Mouse (Mus musculus) CH12.LX (cell line): ENCODE results near the gene Sh3bp5l. TPM values are rescaled to one million over a fixed set of nuclear protein-coding genes. Genes with fewer than 3 reads are reported as not detected.

Experiments used
- DNase-seq: peaks from one replicate; pipeline ENCODE4 v3.0.0-alpha.2; 2013; ENCODE audit errors: extremely low read depth
- H3K27ac ChIP-seq: 2 replicates; pipeline ENCODE4 v1.5.1; 2012; ENCODE audit warnings: low read depth, mild to moderate bottlenecking, control low read depth, moderate library complexity; ENCODE audit not compliant: insufficient read depth
- H3K27me3 ChIP-seq: replicated peaks from 2 replicates; pipeline ENCODE3; 2012; ENCODE audit warnings: inconsistent platforms
- H3K36me3 ChIP-seq, 2 experiments: replicated peaks in 1 of 2; 2 replicates each; pipeline versions ENCODE3 to v1.6.1; 2012; ENCODE audit warnings: inconsistent platforms in 1 of 2, low read length in 1 of 2, mild to moderate bottlenecking in 1 of 2, mixed read lengths in 1 of 2, moderate library complexity in 1 of 2; ENCODE audit not compliant: control insufficient read depth in 1 of 2, insufficient read depth in 1 of 2
- H3K4me1 ChIP-seq, 2 experiments: 2 replicates each; pipeline ENCODE4 v1.6.1; 2012; ENCODE audit warnings: inconsistent platforms in 1 of 2, moderate library complexity in 1 of 2; ENCODE audit not compliant: insufficient read depth in 2 of 2, control insufficient read depth in 1 of 2
- H3K4me2 ChIP-seq: 2 replicates; pipeline ENCODE4 v1.6.1; 2012; ENCODE audit warnings: low read depth, mild to moderate bottlenecking, control low read depth; ENCODE audit not compliant: poor library complexity, insufficient read depth, severe bottlenecking
- H3K4me3 ChIP-seq, 3 experiments: fragments of 150-350 bp in 1 of 3; sonication (generic) in 1 of 3; replicated peaks in 1 of 3; 2 replicates each; pipeline versions ENCODE3 to v1.5.1; 2011 to 2012; ENCODE audit warnings: low read depth in 2 of 3, low read length in 2 of 3, mild to moderate bottlenecking in 2 of 3, moderate library complexity in 2 of 3, control low read depth in 1 of 3, improper control_type of control experiment in 1 of 3, inconsistent platforms in 1 of 3, mixed read lengths in 1 of 3; ENCODE audit not compliant: poor library complexity in 1 of 3
- H3K79me2 ChIP-seq: replicated peaks from 2 replicates; pipeline ENCODE4 v1.6.1; 2012; ENCODE audit warnings: mild to moderate bottlenecking, moderate library complexity; ENCODE audit not compliant: control insufficient read depth, poor library complexity, insufficient read depth, severe bottlenecking; ENCODE audit errors: extremely low read depth
- H3K9ac ChIP-seq: 2 replicates; pipeline ENCODE4 v1.6.1; 2012; ENCODE audit warnings: low read depth, mild to moderate bottlenecking, control low read depth, moderate library complexity; ENCODE audit not compliant: insufficient read depth
- H3K9me3 ChIP-seq: replicated peaks from 2 replicates; pipeline ENCODE3; 2012; ENCODE audit warnings: low read length, inconsistent platforms, mixed read lengths
- CHD2 ChIP-seq: IDR thresholded peaks from 2 replicates; pipeline ENCODE4 v1.6.1; 2011; ENCODE audit warnings: low read length, improper control_type of control experiment
- CTCF ChIP-seq, 2 experiments: IDR thresholded peaks in 1 of 2; conservative IDR thresholded peaks in 1 of 2; 2 replicates each; pipeline ENCODE4 v1.5.1; 2011 to 2012; ENCODE audit warnings: low read depth in 2 of 2, low read length in 2 of 2, improper control_type of control experiment in 1 of 2, inconsistent platforms in 1 of 2, mild to moderate bottlenecking in 1 of 2, moderate library complexity in 1 of 2
- EP300 ChIP-seq: IDR thresholded peaks from 2 replicates; pipeline ENCODE4 v1.6.1; 2011; ENCODE audit warnings: low read length, improper control_type of control experiment
- JUN ChIP-seq: IDR thresholded peaks from 2 replicates; pipeline ENCODE4 v1.6.1; 2011; ENCODE audit warnings: low read depth, mild to moderate bottlenecking, low read length, improper control_type of control experiment, moderate library complexity; ENCODE audit not compliant: insufficient read depth
- JUND ChIP-seq: conservative IDR thresholded peaks from 2 replicates; pipeline ENCODE4 v1.6.1; 2011; ENCODE audit warnings: low read depth, low read length, improper control_type of control experiment
- MAZ ChIP-seq: IDR thresholded peaks from 2 replicates; pipeline ENCODE4 v1.6.1; 2012; ENCODE audit warnings: low read depth, mild to moderate bottlenecking, inconsistent platforms, low read length, improper control_type of control experiment, moderate library complexity
- MYC ChIP-seq: IDR thresholded peaks from 2 replicates; pipeline ENCODE4 v1.6.1; 2011; ENCODE audit warnings: low read depth, mild to moderate bottlenecking, improper control_type of control experiment, low read length
- NRF1 ChIP-seq: IDR thresholded peaks from 2 replicates; pipeline ENCODE4 v1.6.1; 2014; ENCODE audit warnings: low read depth, mild to moderate bottlenecking, inconsistent platforms, low read length, improper control_type of control experiment, moderate library complexity
- RAD21 ChIP-seq: IDR thresholded peaks from 2 replicates; pipeline ENCODE4 v1.6.1; 2011; ENCODE audit warnings: low read depth, mild to moderate bottlenecking, low read length, improper control_type of control experiment, moderate library complexity
- RCOR1 ChIP-seq: conservative IDR thresholded peaks from 2 replicates; pipeline ENCODE4 v1.6.1; 2012; ENCODE audit warnings: low read depth, mild to moderate bottlenecking, inconsistent platforms, low read length, improper control_type of control experiment
- SMC3 ChIP-seq: IDR thresholded peaks from 2 replicates; pipeline ENCODE4 v1.6.1; 2011; ENCODE audit warnings: low read depth, low read length, improper control_type of control experiment
- ZC3H11A ChIP-seq: IDR thresholded peaks from 2 replicates; pipeline ENCODE4 v1.6.1; 2012; ENCODE audit warnings: low read depth, mild to moderate bottlenecking, inconsistent platforms, low read length, improper control_type of control experiment
- ZMIZ1 ChIP-seq: IDR thresholded peaks from 2 replicates; pipeline ENCODE4 v1.6.1; 2012; ENCODE audit warnings: low read depth, mild to moderate bottlenecking, inconsistent platforms, low read length, improper control_type of control experiment
- ZNF384 ChIP-seq: IDR thresholded peaks from 2 replicates; pipeline ENCODE4 v1.6.1; 2012; ENCODE audit warnings: low read depth, low read length, improper control_type of control experiment, inconsistent platforms
- dilution Hi-C: fragments of 300-500 bp; cut with MboI; formaldehyde crosslinking; loops from 2 replicates; pipeline ENCODE4 v1.14.3; 2020; ENCODE audit warnings: low sequenced_read_pairs; ENCODE audit not compliant: extremely low pct_unique_long_range_greater_than_20kb, extremely low pct_ligation_motif_present
- in situ Hi-C: fragments of 300-500 bp; cut with MboI; formaldehyde crosslinking; loops from 3 replicates; pipeline ENCODE4 v1.14.3; 2019; ENCODE audit warnings: low sequenced_read_pairs, low pct_ligation_motif_present, low pct_unique_long_range_greater_than_20kb, mixed read lengths
- polyA plus RNA-seq: library from polyadenylated mRNA; unstranded; fragments of >175 nt; gene quantifications from 2 replicates; pipeline ENCODE4 v1.2.1, GENCODE M21; 2012; ENCODE audit warnings: low read depth; ENCODE audit not compliant: insufficient read length
- total RNA-seq, 2 experiments: library from RNA; depleted of rRNA; stranded (reverse); fragments of 300-350 nt in 1 of 2; fragments of >200 nt in 1 of 2; gene quantifications; 2 replicates each; pipeline ENCODE4 v1.2.3; 2012 to 2014

Gene Sh3bp5l
- total and polyA plus RNA-seq, 3 experiments, result 18.6 to 27.7 (median 22.8) TPM

- TF ChIP-seq MYC (no peak), CTCF (conservative IDR thresholded peaks at IDR 0.05 in 1 of 2, IDR thresholded peaks at IDR 0.05 in 1 of 2; ENCODE audit: low read depth in 2 of 2, low read length in 2 of 2) (peak; percentile 20 to 40; a peak in 1 of 4 replicates)
- no peak for DNase-seq
- Histone ChIP-seq H3K36me3 (peaks cover 18 to 40% of the 10 kb centered on the region in 2 experiments), H3K4me3 (no peak overlapping the region), H3K27ac (no peak overlapping the region), H3K4me1 (no peaks in the 10 kb centered on the region), H3K79me2 (no peaks in the 10 kb centered on the region), H3K27me3 (peaks cover 25% of the 10 kb centered on the region), H3K9me3 (peaks cover 5% of the 10 kb centered on the region), H3K9ac (no peak overlapping the region), H3K4me2 (no peak overlapping the region)
- in situ Hi-C loops, result no loop called here
- dilution Hi-C loops, result no loop called here
Observed at GRCm38 (mm10) chr11:58350628-58351027, 20.1 kb downstream of the Sh3bp5l start.

- Histone ChIP-seq H3K4me3 (no peak overlapping the region), H3K36me3 (peaks cover 13 to 35% of the 10 kb centered on the region in 2 experiments), H3K27ac (no peak overlapping the region), H3K79me2 (no peaks in the 10 kb centered on the region), H3K27me3 (peaks cover 29% of the 10 kb centered on the region), H3K9me3 (peaks cover 5% of the 10 kb centered on the region), H3K9ac (no peak overlapping the region), H3K4me1 (no peaks in the 10 kb centered on the region), H3K4me2 (no peak overlapping the region)
- dilution Hi-C loops (no loop called here), in situ Hi-C loops (no loop called here)
- TF ChIP-seq MAZ (no peak), NRF1 (no peak), CHD2 (no peak), ZNF384 (no peak), MYC (no peak), EP300 (no peak), RCOR1 (no peak), ZC3H11A (no peak), JUND (no peak), ZMIZ1 (no peak)
- no peak for DNase-seq
Observed at GRCm38 (mm10) chr11:58351179-58351578, 20.7 kb downstream of the Sh3bp5l start.

DNA sequence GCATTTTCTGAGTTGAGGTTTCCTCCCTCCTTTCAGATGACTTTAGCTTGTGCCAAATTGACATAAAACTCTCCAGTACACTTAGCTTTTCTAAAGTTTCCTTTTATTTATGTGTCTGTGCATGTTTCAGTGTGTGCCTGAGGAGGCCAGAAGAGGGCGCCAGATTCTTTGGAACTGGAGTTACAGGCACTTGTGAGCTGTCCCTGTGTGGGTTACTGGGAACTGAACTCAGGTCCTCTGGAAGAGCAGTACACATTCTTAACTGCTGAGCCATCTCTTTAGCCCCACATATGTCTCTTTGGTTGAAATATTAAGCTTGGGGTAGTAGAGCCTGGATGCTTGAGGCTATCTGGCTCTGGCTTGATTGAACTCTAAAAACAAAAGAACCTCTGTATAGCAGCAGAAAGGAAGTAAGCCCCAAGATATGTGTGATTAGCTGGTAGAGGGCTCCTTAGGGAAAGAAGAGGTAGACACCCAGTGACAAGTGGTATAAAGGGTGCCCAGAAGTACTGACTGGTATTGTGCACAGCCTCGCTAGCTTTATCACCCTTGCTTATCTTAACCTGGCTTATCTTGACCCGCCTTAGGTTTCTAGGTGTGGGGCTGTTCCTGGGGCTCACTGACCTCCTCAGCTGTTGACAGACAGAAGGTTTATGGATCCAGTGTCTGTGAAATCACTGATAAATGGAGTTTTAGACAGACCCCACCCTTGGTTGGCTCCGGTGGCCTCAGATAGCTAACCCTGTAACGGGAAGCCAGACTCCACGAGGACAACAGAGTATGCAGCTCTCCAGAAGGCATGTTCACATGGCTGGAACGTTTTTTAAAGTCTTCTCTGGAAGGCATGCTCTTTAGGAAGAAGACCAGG, 22.4 kb downstream of the Sh3bp5l start:
- TF ChIP-seq JUN (no peak), SMC3 (peak; percentile 27), RAD21 (peak; percentile 49), CTCF (conservative IDR thresholded peaks at IDR 0.05 in 1 of 2, IDR thresholded peaks at IDR 0.05 in 1 of 2; ENCODE audit: low read depth in 2 of 2, low read length in 2 of 2) (peak; percentile 54 to 59; a peak in 3 of 4 replicates)
- Histone ChIP-seq H3K9ac (no peak overlapping the region), H3K4me2 (no peak overlapping the region), H3K27ac (no peak overlapping the region), H3K4me1 (no peaks in the 10 kb centered on the region), H3K4me3 (no peak overlapping the region), H3K9me3 (peaks cover 5% of the 10 kb centered on the region), H3K27me3 (peaks cover 46% of the 10 kb centered on the region), H3K79me2 (no peaks in the 10 kb centered on the region), H3K36me3 (peaks cover 0 to 17% of the 10 kb centered on the region in 2 experiments)
- peak; percentile 33 for DNase-seq
- in situ Hi-C loops, result no loop called here
- dilution Hi-C loops, result no loop called here
